Mouse (Mus musculus) kidney, embryonic 14.5 days (tissue): ENCODE measurements around the gene Amn. TPM values are rescaled to one million over a fixed set of nuclear protein-coding genes. Genes with fewer than 3 reads are reported as not detected.

Source experiments
- ATAC-seq: fragments of 200-750 bp; cut with Nextera tagmentation; 2 replicates; pipeline ENCODE4 v1.8.0; 2017; ENCODE audit warnings: moderate number of reproducible peaks, mild to moderate bottlenecking, moderate TSS enrichment, moderate library complexity; ENCODE audit not compliant: low FRiP score, low TSS enrichment
- H3K27ac ChIP-seq: fragments of 300-500 bp; sonication (generic); 2 replicates; pipeline ENCODE4 v1.5.1; 2014; ENCODE audit warnings: low read depth, mild to moderate bottlenecking, low read length, moderate library complexity, mixed read lengths
- H3K27me3 ChIP-seq: fragments of 300-500 bp; sonication (generic); 2 replicates; pipeline ENCODE4 v1.6.1; 2014; ENCODE audit warnings: mild to moderate bottlenecking, low read length; ENCODE audit not compliant: control insufficient read depth, insufficient read depth
- H3K36me3 ChIP-seq: fragments of 300-500 bp; sonication (generic); 2 replicates; pipeline ENCODE4 v1.6.1; 2014; ENCODE audit warnings: low read length, mixed read lengths; ENCODE audit not compliant: control insufficient read depth, insufficient read depth
- H3K4me1 ChIP-seq: fragments of 300-500 bp; sonication (generic); 2 replicates; pipeline ENCODE4 v1.6.1; 2014; ENCODE audit warnings: low read length, mixed read lengths; ENCODE audit not compliant: control insufficient read depth, insufficient read depth
- H3K4me2 ChIP-seq: fragments of 300-500 bp; sonication (generic); replicated peaks from 2 replicates; pipeline ENCODE4 v1.6.1; 2014; ENCODE audit warnings: low read depth, mild to moderate bottlenecking, low read length
- H3K4me3 ChIP-seq: fragments of 300-500 bp; sonication (generic); 2 replicates; pipeline ENCODE4 v1.5.1; 2014; ENCODE audit warnings: mild to moderate bottlenecking, low read length
- H3K9ac ChIP-seq: fragments of 300-500 bp; sonication (generic); 2 replicates; pipeline ENCODE4 v1.6.1; 2014; ENCODE audit warnings: low read depth, mild to moderate bottlenecking, low read length, moderate library complexity
- H3K9me3 ChIP-seq: fragments of 300-500 bp; sonication (generic); 2 replicates; pipeline ENCODE4 v1.6.1; 2016; ENCODE audit warnings: low read length; ENCODE audit not compliant: control insufficient read depth
- WGBS: fragments of 180-500 bp; shearing (Covaris S2); extraction: QIAGEN DNeasy Blood & Tissue Kit; methylation state at CpG from one replicate; pipeline ENCODE4 v1.1.7; 2014; 5-methylcytosine and 5-hydroxymethylcytosine counted together
- polyA plus RNA-seq: library from polyadenylated mRNA; unstranded; fragments of >200 nt; fragmentation: Nextera tagmentation; extraction: Ambion mirVana; gene quantifications from 2 replicates; pipeline ENCODE4 v1.2.1, GENCODE M21; 2014

Amn gene
- polyA plus RNA-seq = 7.8 and 14.5 TPM in 2 replicates

GRCm38 (mm10) chr12:111270629-111271277 lies at the start of gene Amn:
Gene Amn, plus strand, starts transcription at chr12:111271095.
- Histone ChIP-seq H3K9me3 (no peaks in the 10 kb centered on the region), H3K9ac (0 out of 2 replicates have a peak within 1 kb of the TSS, but pooled peaks have one; percentile 12), H3K4me1 (peaks cover 22% of the 10 kb centered on the region), H3K36me3 (no peaks in the 10 kb centered on the region), H3K27ac (no peak within 1 kb of the TSS), H3K4me2 (peak within 1 kb of the TSS; percentile 29; the same call in 1 of the 2 replicates), H3K4me3 (peak within 1 kb of the TSS; percentile 23), H3K27me3 (peaks cover 61% of the 10 kb centered on the region)
- WGBS = 37% methylated on average over 25 of the region's 25 CpGs
- ATAC-seq = no peak

DNA sequence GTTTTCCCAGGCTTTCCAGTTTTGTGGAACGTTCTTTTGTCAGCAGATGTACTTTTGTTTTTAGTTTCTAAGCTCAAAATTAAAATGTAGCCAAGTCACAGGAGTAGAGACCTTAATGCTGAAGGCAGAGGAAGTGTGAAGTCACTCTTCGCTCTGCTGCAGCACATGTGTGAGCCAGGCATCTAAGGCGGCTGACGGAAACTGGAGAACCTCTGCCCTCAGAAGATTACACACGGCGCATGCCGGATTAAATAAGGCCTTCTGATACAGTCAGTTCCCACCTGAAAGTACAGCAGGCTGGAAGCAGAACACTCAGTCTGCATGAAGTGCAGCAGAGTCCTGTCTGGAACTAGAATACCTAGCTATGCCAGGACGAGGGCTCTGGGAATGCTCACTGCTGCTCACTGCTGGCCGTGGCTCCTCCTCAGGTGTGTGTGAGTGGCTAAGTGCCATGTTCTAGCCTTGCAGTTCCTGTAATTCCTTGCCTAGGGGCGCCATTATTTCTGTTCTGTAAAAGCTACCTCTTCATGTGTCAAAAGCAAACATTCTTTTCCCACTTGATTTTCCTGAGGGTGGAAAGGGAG lies 45.6 kb upstream of the Amn start:
- Histone ChIP-seq H3K36me3 (peaks cover 14% of the 10 kb centered on the region), H3K27ac (no peak overlapping the region), H3K9me3 (peaks cover 11% of the 10 kb centered on the region; the same call in 1 of the 2 replicates), H3K4me3 (no peak overlapping the region), H3K9ac (no peak overlapping the region), H3K27me3 (no peaks in the 10 kb centered on the region), H3K4me1 (no peaks in the 10 kb centered on the region), H3K4me2 (no peak overlapping the region)
- WGBS = 80% methylated on average over 10 of the region's 10 CpGs
- ATAC-seq = no peak

DNA sequence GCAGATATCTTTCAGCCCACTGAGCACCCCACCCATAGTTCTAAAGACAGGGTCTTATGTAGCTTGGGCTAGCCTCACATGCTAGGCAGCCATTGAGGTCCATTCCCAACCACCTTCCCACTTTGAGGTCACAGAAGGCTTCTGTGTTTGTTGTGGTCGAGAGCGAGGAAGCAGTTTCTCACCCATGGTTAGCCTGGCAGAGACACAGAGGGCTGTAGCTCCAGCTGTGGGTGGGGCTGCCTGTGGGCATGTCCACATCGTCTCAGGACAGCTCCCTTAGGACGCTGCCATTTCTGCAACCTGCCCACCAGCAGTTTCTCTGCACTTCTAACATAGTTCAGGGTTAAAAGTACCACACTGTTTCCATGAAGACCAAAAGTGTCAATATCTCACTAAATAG lies 43.5 kb upstream of the Amn start:
- H3K9me3 ChIP-seq = no peaks in the 10 kb centered on the region
- no peak overlapping the region for H3K4me2 ChIP-seq
- H3K4me3 ChIP-seq = no peak overlapping the region
- no peak overlapping the region for H3K9ac ChIP-seq
- no peaks in the 10 kb centered on the region for H3K4me1 ChIP-seq
- no peak overlapping the region for H3K27ac ChIP-seq
- 82% methylated on average over 4 of the region's 4 CpGs for WGBS
- peaks cover 2% of the 10 kb centered on the region; the same call in 1 of the 2 replicates for H3K36me3 ChIP-seq
- H3K27me3 ChIP-seq = no peaks in the 10 kb centered on the region
- ATAC-seq = no peak

- 91% methylated on average over 5 of the region's 5 CpGs for WGBS
Measured at GRCm38 (mm10) chr12:111228488-111228887, 42.4 kb upstream of the Amn start.

GRCm38 (mm10) chr12:111230793-111231192 lies 40.1 kb upstream of the Amn start:
- Histone ChIP-seq H3K4me3 (no peak overlapping the region), H3K27me3 (no peaks in the 10 kb centered on the region), H3K4me2 (no peak overlapping the region), H3K9me3 (no peaks in the 10 kb centered on the region), H3K9ac (no peak overlapping the region), H3K36me3 (no peaks in the 10 kb centered on the region), H3K27ac (no peak overlapping the region), H3K4me1 (no peaks in the 10 kb centered on the region)
- ATAC-seq = no peak
- WGBS = 91% methylated on average over 2 of the region's 2 CpGs

More at GRCm38 (mm10) chr12:111228488-111228887, 42.4 kb upstream of the Amn start:
- Histone ChIP-seq H3K36me3 (no peaks in the 10 kb centered on the region), H3K27ac (no peak overlapping the region), H3K4me1 (no peaks in the 10 kb centered on the region), H3K27me3 (no peaks in the 10 kb centered on the region), H3K4me2 (no peak overlapping the region), H3K9me3 (no peaks in the 10 kb centered on the region), H3K4me3 (no peak overlapping the region), H3K9ac (no peak overlapping the region)
- no peak for ATAC-seq

GRCm38 (mm10) chr12:111233798-111234197 lies 37.1 kb upstream of the Amn start:
- Histone ChIP-seq H3K9ac (no peak overlapping the region), H3K36me3 (peaks cover 7% of the 10 kb centered on the region; the same call in 1 of the 2 replicates), H3K27me3 (no peaks in the 10 kb centered on the region), H3K4me3 (no peak overlapping the region), H3K4me1 (peaks cover 15% of the 10 kb centered on the region), H3K4me2 (no peak overlapping the region), H3K27ac (no peak overlapping the region), H3K9me3 (no peaks in the 10 kb centered on the region)
- ATAC-seq = no peak
- WGBS = 86% methylated on average over 4 of the region's 4 CpGs

- peaks cover 7% of the 10 kb centered on the region; the same call in 1 of the 2 replicates for H3K36me3 ChIP-seq
- no peaks in the 10 kb centered on the region for H3K27me3 ChIP-seq
- no peak overlapping the region for H3K4me3 ChIP-seq
- ATAC-seq = no peak
- no peaks in the 10 kb centered on the region for H3K9me3 ChIP-seq
- H3K4me1 ChIP-seq = peaks cover 19% of the 10 kb centered on the region
- no peak overlapping the region for H3K9ac ChIP-seq
- H3K27ac ChIP-seq = no peak overlapping the region
- H3K4me2 ChIP-seq = no peak overlapping the region
- WGBS = 86% methylated on average over 9 of the region's 9 CpGs
Measured at GRCm38 (mm10) chr12:111234383-111234782, 36.5 kb upstream of the Amn start.

GRCm38 (mm10) chr12:111235631-111236030 lies 35.3 kb upstream of the Amn start:
- peaks cover 7% of the 10 kb centered on the region; the same call in 1 of the 2 replicates for H3K36me3 ChIP-seq
- H3K4me1 ChIP-seq = peaks cover 24% of the 10 kb centered on the region
- no peak for ATAC-seq
- 91% methylated on average over 6 of the region's 6 CpGs for WGBS
- no peak overlapping the region for H3K9ac ChIP-seq
- no peak overlapping the region for H3K27ac ChIP-seq
- H3K4me3 ChIP-seq = no peak overlapping the region
- H3K9me3 ChIP-seq = no peaks in the 10 kb centered on the region
- H3K4me2 ChIP-seq = no peak overlapping the region
- no peaks in the 10 kb centered on the region for H3K27me3 ChIP-seq

DNA sequence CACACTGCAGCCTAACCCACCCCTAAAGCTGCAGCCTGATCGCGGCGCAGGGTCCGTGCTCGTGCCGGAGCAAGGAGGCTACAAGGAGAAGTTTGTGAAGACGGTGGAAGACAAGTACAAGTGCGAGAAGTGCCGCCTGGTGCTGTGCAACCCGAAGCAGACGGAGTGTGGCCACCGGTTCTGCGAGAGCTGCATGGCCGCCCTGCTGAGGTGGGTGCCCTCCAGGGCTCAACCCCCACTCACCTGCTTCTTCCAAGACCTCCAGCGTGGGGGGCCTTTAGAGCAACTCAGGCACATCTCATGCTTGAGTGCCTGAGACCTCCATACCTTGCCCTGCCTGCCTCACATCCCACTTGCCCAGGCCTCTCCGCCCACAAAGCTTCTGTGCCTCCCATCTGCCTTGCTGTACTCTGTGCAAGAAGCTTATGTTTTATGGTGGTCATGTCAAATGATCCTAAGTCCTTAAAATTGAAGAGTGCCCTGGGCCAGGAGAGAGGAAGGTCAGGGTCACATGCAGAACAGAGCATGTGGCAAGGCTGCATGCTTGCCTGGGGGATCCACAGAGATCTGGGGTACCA lies 33.2 kb upstream of the Amn start:
- no peak overlapping the region for H3K4me2 ChIP-seq
- H3K36me3 ChIP-seq = peaks cover 7% of the 10 kb centered on the region; the same call in 1 of the 2 replicates
- H3K9ac ChIP-seq = no peak overlapping the region
- H3K27me3 ChIP-seq = no peaks in the 10 kb centered on the region
- no peak overlapping the region for H3K4me3 ChIP-seq
- no peaks in the 10 kb centered on the region for H3K9me3 ChIP-seq
- 82% methylated on average over 16 of the region's 16 CpGs for WGBS
- ATAC-seq = 0 out of 2 replicates have a peak, but pooled peaks have one; percentile 47
- no peak overlapping the region for H3K27ac ChIP-seq
- H3K4me1 ChIP-seq = peaks cover 24% of the 10 kb centered on the region
